Mouse (Mus musculus): ENCODE results near the gene Aplp2.

- TF ChIP-seq POLR2A (IDR thresholded peaks at IDR 0.05; ENCODE audit: borderline replicate concordance, control insufficient read depth, low read depth, low read length) (no peak), CTCF (IDR thresholded peaks at IDR 0.05; ENCODE audit: control insufficient read depth, insufficient read depth, low read length) (no peak)
Measured at GRCm38 (mm10) chr9:31235030-31235429, 23.4 kb upstream of the Aplp2 start.
